Mouse (Mus musculus): ENCODE measurements at regions not wholly inside any gene's neighbourhood (a gene's known extent, or its start where the extent isn't known, plus 50 kb on each side); places are given as distances from the start of the nearest gene placed in this dataset.

- DNase-seq (ENCODE audit: low spot score in 2 of 2): no peak
Observed at GRCm38 (mm10) chr17:27364899-27365298, 156.3 kb downstream of the Grm4 start.

DNA sequence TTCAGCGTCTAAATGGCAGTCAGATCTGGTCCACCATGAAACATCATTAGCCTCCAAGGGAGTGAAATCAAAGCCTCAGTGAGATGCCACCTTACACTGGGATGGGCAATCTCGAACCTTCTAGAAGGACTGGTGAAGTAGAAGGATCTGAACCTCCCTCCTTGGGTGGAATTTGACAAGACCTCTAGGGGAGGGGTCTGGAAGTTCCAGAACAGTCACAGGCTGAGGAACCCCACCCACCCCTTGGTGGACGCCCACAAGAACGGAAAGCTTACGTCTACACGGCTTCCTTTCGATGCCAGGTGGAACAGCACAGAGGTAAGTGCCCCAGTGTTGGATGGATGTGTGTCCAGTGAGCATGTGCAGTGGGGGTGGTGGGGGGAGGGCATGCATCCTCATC lies 156.9 kb downstream of the Grm4 start:
- DNase-seq (ENCODE audit: low spot score in 2 of 2): no peak

GRCm38 (mm10) chr17:27363911-27364310 lies 157.3 kb downstream of the Grm4 start:
- DNase-seq (ENCODE audit: low spot score in 2 of 2): no peak

GRCm38 (mm10) chr17:27362221-27362620 lies 158.0 kb upstream of the Lemd2 start:
- peak in 1 of 2 experiments; percentile 80 for DNase-seq (ENCODE audit: low spot score in 2 of 2)

- no peak for DNase-seq (ENCODE audit: low spot score in 2 of 2)
Observed at GRCm38 (mm10) chr17:27361362-27361761, 157.1 kb upstream of the Lemd2 start.

- no peak for DNase-seq (ENCODE audit: low spot score in 2 of 2)
Observed at GRCm38 (mm10) chr17:27356862-27357261, 152.6 kb upstream of the Lemd2 start.

DNA sequence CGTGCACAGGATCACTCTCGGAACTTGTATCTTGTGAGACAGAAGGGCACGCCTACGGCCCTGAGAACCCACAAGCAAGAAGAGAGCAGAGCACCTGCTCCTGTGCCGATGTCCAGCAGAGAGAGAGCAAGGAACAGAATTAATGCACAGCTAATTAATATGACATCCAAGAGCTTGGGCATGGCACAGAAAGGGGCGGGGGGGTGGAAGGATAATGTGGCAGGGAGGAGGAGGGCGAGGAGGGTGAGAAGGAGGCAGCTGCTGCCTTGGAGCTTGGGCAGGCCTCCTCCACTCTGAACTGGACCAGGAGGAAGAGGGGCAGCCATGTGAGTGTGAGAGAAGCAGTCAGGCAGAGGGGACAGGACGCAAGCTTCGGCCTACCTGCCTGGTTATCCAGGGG lies 151.4 kb upstream of the Lemd2 start:
- no peak for DNase-seq (ENCODE audit: low spot score in 2 of 2)

DNA sequence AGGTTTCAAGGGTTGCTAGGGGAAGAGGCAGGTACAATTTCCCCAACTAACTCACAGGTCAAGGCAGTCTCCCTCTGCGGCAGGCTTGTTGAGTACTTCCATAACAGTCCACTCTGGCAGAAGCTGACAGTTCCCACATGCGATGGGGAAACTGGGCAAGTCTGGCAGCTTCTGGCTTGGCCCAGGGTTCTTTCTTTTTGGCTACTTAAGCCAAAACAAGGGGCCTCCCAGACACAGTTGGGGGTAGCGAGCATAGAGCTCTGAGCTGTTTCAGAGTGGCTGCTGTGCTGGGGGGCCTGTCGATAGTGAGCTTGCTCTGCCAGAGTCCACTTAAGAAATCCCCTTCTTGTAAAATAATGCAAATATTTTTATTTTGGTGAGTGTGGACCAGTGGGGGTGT lies 150.8 kb upstream of the Lemd2 start:
- DNase-seq (ENCODE audit: low spot score in 2 of 2): no peak

DNA sequence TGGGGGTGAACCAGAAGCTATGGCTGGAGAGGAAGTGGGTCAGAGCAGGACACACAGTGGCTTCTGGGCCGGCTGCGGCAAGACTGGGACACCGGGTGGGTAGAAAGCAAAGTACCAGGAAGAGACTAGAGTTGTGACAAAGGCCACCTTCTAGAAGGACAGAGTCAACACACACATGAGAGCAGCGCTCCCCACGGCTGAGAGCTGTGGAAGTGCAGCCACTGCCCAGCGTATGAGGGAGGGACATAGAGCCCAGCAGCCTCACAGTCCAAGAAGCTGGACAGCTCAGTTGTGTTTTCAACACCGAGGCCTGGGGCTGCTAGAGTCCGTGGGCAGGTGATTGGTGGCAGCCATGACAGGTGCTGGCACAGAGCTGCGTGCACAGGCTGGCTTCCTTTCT lies 145.6 kb upstream of the Lemd2 start:
- DNase-seq (ENCODE audit: low spot score in 2 of 2): no peak

DNA sequence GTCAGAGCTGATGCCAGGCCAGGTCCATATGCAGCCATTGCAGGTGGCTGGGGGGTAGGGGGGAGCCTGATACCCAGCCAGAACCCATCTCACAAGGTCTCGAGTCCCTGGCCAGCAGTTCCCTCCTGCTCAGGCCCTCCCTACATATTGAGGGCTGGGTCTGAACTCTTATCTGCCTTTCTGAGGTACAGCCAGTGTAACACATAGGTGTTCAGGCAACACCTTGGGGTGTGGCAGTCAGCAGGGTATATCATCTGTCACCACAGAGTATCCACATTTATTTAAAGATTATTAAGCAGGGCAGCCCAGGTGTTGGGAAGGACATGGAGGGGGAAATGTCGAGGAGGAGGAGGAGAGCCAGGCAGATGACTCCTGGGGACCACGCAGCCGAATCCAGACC lies 145.2 kb upstream of the Lemd2 start:
- DNase-seq (ENCODE audit: low spot score in 2 of 2): no peak

DNA sequence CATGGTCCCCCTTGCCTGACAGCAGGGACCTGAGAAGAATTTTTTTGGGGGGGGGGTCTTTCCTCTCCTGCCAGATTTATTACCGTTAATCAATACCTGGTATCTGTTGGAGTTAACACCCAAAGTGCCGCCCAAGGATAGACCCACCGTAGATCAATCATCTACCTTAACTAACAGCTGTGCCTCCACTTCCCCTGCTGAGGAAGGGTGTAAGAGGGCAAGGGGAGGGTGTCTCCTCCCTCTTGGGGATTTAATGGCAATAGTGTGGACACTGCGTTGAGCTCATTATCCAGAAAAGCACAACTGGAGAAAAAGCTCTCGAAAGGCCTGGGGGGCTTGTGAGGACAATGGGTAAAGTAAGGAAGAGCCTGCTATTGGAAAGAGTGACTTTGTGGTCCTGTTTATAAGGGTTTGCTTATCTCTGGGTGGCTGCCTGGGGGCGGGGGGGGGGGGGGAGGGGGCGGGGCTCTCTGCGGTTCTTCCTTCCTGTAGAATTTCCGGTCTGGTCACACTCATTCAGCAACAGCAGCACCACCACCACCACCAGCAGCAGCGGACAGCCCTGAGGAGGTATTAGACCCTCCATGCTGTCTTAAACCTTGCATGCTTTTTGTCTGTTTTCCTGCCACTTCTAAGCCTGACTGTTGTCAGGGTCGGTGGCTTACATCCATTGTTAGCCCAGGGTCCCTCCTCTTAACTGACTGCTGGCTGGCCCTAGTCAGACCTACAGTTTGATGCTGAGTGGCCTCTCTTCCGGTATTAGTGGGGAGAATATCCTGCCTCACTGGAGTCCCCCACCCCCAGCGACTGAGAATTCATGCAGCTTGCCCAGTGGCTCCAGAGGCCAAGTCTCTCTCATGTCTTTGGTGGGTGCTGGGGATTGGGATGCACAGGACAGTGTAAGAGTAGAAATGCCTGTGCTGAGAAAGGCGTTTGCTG lies 138.0 kb upstream of the Lemd2 start:
- no peak for DNase-seq (ENCODE audit: low spot score in 2 of 2)

DNA sequence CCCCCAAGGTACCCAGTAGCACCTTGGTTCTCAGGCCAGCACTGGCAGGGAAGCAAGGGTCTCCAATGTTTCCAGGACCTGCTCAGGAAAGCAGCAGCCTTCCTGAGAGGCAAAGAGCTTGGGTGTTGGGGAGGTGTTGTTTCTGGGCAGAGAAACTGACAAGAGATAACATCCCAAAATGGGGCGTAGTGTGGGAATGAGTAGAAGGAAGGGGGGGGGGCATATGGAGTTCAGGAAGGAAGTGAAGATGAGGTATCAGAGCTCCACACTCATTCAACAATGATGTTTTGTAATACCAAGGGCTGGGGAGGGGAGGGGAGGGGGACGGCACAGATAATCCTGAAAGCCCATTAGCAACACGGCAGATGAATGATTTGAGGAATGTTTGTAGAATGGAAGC lies 135.6 kb upstream of the Lemd2 start:
- no peak for DNase-seq (ENCODE audit: low spot score in 2 of 2)

DNA sequence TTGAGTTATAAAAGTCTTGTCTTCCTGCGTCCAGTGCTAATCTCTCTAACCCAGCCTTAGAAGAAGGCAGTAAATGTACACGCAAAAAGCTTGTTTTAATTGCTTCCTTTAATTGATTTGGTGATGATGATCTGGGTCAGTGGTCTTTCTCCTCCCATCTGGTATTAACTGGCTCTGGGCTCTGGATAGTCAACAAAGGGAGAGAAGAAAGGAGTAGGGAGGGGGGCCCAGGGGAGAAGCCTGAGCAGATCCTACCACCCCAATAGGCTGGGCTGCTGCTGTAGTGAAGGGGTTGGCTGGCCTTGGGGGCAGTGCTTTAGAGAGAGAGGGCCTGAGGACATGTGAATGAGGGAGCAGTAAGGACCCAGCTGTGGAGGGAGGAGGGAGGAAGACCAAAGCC lies 135.0 kb upstream of the Lemd2 start:
- DNase-seq (ENCODE audit: low spot score in 2 of 2): no peak

GRCm38 (mm10) chr17:27335621-27336020 lies 131.4 kb upstream of the Lemd2 start:
- no peak for DNase-seq (ENCODE audit: low spot score in 2 of 2)

DNA sequence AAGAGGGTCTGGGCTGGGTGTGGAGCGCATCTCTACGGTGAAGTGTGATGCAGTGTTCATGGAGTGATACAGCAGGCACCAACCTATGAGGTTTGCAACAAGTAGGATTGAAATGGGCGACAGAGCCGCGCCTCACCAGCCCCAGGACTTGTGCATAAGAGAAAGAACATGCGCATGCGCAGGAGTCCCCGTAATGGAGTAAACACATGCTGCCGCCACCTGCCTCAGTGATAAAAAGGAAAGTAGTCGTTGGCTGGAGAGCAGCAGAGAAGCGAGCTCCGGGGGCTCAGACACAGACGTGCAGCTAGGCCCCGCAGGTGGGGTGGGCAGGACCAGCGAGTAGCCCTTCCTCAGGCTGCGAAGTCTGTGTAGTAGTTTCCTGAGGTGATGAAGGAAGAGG lies 129.3 kb upstream of the Lemd2 start:
- DNase-seq (ENCODE audit: low spot score in 2 of 2): no peak

DNA sequence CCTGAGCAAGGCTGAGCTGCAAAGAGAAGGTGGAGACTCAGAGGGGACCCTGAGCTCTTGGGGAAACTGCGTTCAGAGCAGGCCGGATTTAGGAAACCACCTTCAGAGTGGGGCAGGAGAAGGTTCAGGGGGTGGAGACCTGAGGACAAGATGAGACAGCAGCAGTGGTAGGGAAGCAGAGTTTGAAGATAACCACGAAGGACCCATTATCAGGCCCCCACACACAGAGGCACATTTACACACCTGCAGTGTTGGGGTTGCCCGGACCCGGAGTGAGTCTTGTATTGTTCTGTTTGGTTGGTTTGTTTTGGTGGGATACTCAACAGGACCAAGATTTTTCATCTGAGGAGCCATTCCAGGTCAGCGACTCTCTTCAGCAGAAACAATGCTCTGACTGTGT lies 128.9 kb upstream of the Lemd2 start:
- DNase-seq (ENCODE audit: low spot score in 2 of 2): no peak

- DNase-seq (ENCODE audit: low spot score in 2 of 2): no peak
Observed at GRCm38 (mm10) chr17:27332076-27332475, 127.8 kb upstream of the Lemd2 start.

- no peak for DNase-seq (ENCODE audit: low spot score in 2 of 2)
Observed at GRCm38 (mm10) chr17:27331630-27332029, 127.4 kb upstream of the Lemd2 start.

DNA sequence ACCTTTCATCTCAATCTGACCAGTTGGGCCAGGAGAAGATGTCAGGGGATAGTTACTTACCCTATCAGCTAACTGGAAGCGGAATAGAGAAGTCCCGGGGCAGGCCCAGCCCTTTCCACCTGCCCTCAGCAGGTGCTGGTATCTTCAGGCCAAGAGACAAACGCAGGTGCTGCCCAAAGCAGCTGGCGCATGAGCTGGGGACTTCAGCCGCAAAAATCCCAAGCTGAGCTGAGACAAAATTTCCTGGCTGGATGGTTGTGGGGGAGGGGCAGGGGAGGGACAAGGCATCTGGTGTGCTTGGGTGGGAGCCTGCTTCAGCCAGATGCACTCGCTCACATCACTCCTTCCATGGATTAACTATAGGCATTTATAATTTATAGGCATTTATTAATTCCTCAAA lies 125.5 kb upstream of the Lemd2 start:
- no peak for DNase-seq (ENCODE audit: low spot score in 2 of 2)

DNA sequence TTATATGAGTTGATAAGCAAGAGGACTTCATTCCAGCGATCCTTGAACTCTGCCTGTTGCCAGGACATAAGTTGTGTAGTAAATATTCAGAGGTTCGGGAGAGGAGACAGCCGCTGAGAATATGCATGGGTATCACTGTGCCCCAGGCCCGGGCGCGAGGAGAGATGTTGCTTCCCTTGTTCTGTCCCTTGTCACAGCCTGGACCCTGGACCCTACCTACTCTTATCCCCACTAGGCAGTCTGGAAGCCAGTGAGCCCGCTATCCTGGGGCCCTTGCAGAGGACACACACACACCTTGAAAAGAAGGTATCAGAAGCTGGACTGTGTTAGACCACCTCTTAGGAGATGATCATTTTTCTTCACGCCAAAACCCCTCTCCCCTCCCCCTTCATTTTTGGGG lies 124.9 kb upstream of the Lemd2 start:
- DNase-seq (ENCODE audit: low spot score in 2 of 2): no peak

DNA sequence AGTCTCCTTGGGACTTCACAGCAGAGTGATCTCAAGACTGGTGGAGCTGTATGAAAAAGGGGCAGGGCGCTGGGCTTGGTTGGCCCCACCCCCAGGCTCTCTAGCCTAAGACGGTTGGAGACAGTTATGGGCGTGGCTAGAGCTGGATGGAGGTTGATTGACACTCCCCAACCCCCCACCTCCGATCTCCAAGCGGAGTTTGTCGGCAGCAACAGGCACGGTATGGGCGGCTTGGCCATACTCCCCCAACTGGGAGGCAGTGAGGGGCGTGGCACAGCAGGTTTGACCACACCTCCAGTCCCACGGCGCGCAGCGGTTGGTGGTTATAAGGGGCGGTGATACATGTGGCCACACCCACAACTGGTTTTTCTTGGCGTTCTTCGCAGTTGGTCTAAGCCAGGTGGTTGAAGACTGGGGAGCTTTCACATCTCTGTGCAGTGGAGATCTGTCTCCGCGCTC lies 120.8 kb upstream of the Lemd2 start:
- peak in 1 of 2 experiments; percentile 61 for DNase-seq (ENCODE audit: low spot score in 2 of 2)

DNA sequence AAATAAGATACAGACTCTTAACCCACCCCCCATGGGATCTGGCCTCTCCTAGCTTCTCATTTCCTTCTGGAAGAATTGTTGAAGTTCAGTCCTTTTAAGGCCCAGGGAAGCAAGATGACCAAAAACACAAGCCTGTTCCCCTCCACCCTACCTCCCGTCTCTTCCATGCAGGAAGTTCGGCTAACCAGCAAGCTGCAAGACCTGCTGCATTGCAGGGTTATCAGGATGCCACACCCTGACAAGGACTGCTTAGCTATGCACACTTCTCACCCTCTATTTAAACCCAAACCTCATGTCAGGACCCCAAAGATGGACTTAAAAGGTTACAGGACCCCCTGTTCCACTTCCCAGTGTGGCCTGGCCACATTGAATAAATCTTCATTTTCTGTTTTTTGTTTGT lies 119.2 kb upstream of the Lemd2 start:
- DNase-seq (ENCODE audit: low spot score in 2 of 2): no peak

GRCm38 (mm10) chr17:27322891-27323509 lies 118.7 kb upstream of the Lemd2 start:
- DNase-seq (ENCODE audit: low spot score in 2 of 2): no peak

Data from left cerebral cortex, adult 8-10 months (tissue).